Mouse (Mus musculus) erythroblast, embryonic 14.5 days (primary cell): ENCODE data around the gene Sesn1.

Experiments used
- GATA1 ChIP-seq: IDR thresholded peaks from 2 replicates; pipeline ENCODE4 v1.6.1; 2012; ENCODE audit warnings: low read length, inconsistent platforms, mixed read lengths
- TAL1 ChIP-seq: IDR thresholded peaks from 3 replicates; pipeline ENCODE4 v1.6.1; 2012; ENCODE audit warnings: low read length, inconsistent platforms, mixed read lengths

GRCm38 (mm10) chr10:41901864-41902263 lies 92.1 kb downstream of the Sesn1 start:
- TF ChIP-seq TAL1 (no peak), GATA1 (no peak)
